Mouse (Mus musculus) left cerebral cortex, postnatal 36 days (tissue): ENCODE measurements at regions not wholly inside any gene's neighbourhood (a gene's known extent, or its start where the extent isn't known, plus 50 kb on each side); places are given as distances from the start of the nearest gene placed in this dataset. TPM values are rescaled to one million over a fixed set of nuclear protein-coding genes. Genes with fewer than 3 reads are reported as not detected.

Source experiments
- DNase-seq, 2 experiments: peaks; one replicate each; pipeline ENCODE4 v3.0.0; 2021 to 2022; ENCODE audit warnings: low spot score in 2 of 2, mixed read lengths in 1 of 2
- intact Hi-C: fragments of 180-260 bp; cut with DNase I; formaldehyde crosslinking; loops from one replicate; pipeline ENCODE4 v1.15.1; 2025
- microRNA-seq: library from miRNA; unstranded; fragments of <30 nt; microRNA quantifications from one replicate; pipeline ENCODE4 v1.2.0, GENCODE M21; 2022

DNA sequence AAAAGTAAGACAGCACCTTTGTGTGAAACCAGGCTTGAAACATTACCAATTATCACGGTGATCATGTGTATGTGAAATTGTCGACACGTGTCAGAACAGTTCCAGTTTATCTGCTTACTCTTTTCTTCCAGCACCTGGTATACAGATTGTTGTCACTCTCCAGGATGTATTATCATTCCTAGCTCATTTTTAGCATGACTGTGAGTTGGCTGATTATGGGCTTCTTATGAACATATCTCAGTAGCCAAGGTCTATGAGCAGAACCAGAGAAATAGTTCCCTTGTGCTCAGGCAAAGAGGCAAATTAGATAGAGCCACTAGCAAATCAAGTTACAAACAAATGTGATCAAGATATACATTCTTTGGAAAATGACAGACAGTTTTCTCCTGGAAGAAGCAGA is 70.2 kb upstream of the Adgra3 start:
- intact Hi-C loops = no loop called here
- DNase-seq = no peak

DNA sequence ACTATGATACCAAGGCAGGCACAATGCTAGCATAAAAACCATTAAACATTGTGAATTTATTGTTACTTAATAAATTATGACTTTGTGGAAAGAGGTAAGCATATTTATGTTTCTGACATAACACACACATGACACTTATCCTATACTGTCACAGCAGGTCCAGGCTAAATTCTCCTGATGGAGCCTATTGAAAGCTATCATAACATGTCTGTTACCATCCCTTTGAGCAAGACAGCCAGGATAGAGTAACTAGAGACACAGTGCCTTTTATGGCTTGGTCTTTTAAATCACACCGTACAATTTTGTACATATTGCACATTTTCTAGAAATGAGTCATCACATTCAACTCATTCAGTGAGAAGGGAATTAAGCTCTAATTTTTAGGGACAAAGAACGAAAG is 67.8 kb upstream of the Adgra3 start:
- intact Hi-C loops = no loop called here

DNA sequence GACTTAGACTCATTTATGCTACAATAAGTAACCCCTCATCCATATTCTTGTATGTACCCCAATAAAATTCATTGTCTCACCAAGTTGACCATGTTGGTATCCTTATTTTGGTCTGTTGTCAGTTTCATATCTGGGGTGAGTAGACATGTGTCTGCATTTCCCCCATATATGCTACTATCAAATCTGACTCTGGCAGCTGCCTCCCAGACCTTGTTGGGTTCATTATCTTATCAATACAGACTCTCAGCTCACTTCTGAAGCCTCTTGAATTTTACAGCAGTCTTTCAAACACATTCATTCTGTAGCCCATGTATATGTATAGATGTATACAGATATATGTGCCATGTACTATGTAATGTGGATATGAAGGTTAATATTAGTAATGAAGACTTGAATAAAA is 67.4 kb upstream of the Adgra3 start:
- DNase-seq = no peak
- intact Hi-C loops = no loop called here

More for the DNA sequence above, 67.8 kb upstream of the Adgra3 start:
- DNase-seq = no peak

DNA sequence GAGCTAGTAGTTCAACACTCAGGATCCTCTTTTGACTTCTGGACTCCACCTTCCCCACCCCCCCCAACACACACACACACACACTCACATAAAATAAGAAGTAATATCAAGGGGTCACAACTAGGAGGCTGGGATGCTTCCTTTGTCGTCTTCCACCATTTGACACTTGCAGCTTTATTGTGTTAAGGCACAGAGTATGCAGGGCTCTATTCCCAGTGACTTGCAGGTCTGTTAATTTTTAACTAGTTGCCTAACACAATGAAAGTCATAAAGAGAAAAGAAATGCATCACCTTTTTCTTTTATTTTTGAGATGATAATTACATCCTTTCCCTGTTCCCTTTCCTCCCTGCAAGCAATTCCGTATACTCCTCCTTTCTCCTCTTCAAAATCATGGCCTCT is 66.9 kb upstream of the Adgra3 start:
- DNase-seq = no peak
- intact Hi-C loops = no loop called here

DNA sequence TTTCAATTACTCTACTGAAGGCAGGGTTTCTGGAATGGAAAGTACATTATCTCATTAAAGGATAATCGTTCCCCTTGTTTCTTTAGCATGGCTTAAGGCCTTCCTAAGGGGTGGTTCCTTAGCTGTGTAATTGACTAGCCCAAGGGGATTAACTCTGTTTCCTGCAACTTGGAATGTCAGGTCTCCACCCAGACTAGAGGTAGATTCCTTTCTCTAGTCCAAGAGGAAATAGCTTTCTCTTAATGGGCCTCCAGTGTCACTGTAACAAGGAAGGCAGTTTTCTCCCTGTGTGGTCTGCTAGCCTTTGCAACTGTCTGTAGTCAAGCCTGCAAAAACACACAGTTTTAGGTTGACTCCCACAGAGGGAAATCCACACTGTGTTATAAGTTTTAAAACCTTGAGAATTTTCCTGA is 64.0 kb upstream of the Adgra3 start:
- intact Hi-C loops = no loop called here
- DNase-seq = no peak

DNA sequence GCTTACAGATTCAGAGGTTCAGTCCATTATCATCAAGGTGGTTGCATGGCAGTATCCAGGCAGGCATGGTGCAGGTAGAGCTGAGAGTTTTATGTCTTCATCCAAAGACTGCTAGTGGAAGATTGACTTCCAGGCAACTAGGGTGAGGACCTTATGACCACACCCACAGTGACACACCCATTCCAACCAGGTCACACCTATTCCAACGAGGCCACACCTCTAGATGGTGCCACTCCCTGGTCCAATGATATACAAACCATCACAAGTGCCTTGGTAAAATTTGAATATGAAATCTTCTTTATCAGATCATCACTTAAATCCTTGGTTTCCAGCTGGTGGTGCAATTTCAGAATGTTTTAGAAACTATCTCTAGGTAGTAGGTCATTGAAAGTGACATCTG is 61.1 kb upstream of the Adgra3 start:
- intact Hi-C loops = no loop called here
- no peak for DNase-seq

Small RNAs in the stretch of these regions (microRNA-seq; reads per million reads assigned to microRNA genes)
- gene Mir8117 = not detected
